Mouse (Mus musculus) C2C12 (cell line): ENCODE measurements around the gene Prrc2b. TPM values are rescaled to one million over a fixed set of nuclear protein-coding genes. Genes with fewer than 3 reads are reported as not detected.

Source experiments
- H3K27me3 ChIP-seq: one replicate; pipeline ENCODE4 v1.6.1; 2011; ENCODE audit not compliant: control insufficient read depth, insufficient read depth, insufficient read length
- H3K36me3 ChIP-seq: one replicate; pipeline ENCODE4 v1.6.1; 2011; ENCODE audit not compliant: control insufficient read depth, insufficient read depth
- H3K4me3 ChIP-seq: one replicate; pipeline ENCODE4 v1.5.1; 2011; ENCODE audit warnings: mild to moderate bottlenecking, control low read depth; ENCODE audit not compliant: poor library complexity, insufficient read depth, severe bottlenecking
- H3K79me2 ChIP-seq: one replicate; pipeline ENCODE4 v1.6.1; 2011; ENCODE audit not compliant: control insufficient read depth, insufficient read depth
- H3K79me3 ChIP-seq: one replicate; pipeline ENCODE4 v1.6.1; 2011; ENCODE audit warnings: low read depth, control low read depth
- H3ac ChIP-seq: one replicate; pipeline ENCODE3; 2011; ENCODE audit warnings: low read depth; ENCODE audit not compliant: control insufficient read depth, insufficient read length
- CEBPB ChIP-seq: IDR thresholded peaks from one replicate; pipeline ENCODE4 v1.6.1; 2011; ENCODE audit warnings: low read depth, mild to moderate bottlenecking, control low read depth, moderate library complexity
- CTCF ChIP-seq: IDR thresholded peaks from one replicate; pipeline ENCODE4 v1.5.1; 2011; ENCODE audit not compliant: control insufficient read depth, insufficient read depth, insufficient read length
- FOSL1 ChIP-seq: IDR thresholded peaks from one replicate; pipeline ENCODE4 v1.8.0; 2011; ENCODE audit warnings: mild to moderate bottlenecking, low read length; ENCODE audit not compliant: poor library complexity, insufficient read depth, severe bottlenecking
- MAX ChIP-seq: IDR thresholded peaks from one replicate; pipeline ENCODE4 v1.6.1; 2011; ENCODE audit warnings: mild to moderate bottlenecking, control low read depth
- MYOD1 ChIP-seq: IDR thresholded peaks from one replicate; pipeline ENCODE4 v1.6.1; 2011; ENCODE audit warnings: low read depth; ENCODE audit not compliant: control insufficient read depth, insufficient read length
- MYOG ChIP-seq: IDR thresholded peaks from one replicate; pipeline ENCODE4 v1.6.1; 2011; ENCODE audit not compliant: control insufficient read depth, insufficient read length; ENCODE audit errors: extremely low read depth
- USF1 ChIP-seq: IDR thresholded peaks from one replicate; pipeline ENCODE4 v1.6.1; 2011; ENCODE audit warnings: low read depth, mild to moderate bottlenecking, control low read depth, moderate library complexity
- polyA plus RNA-seq: library from polyadenylated mRNA; unstranded; fragments of >200 nt; fragmentation: generic; extraction: Trizol; gene quantifications from one replicate; pipeline ENCODE4 v1.2.1, GENCODE M21; 2012; ENCODE audit warnings: missing spikeins

Prrc2b gene
- polyA plus RNA-seq, 1 experiment: 45.0 TPM

DNA sequence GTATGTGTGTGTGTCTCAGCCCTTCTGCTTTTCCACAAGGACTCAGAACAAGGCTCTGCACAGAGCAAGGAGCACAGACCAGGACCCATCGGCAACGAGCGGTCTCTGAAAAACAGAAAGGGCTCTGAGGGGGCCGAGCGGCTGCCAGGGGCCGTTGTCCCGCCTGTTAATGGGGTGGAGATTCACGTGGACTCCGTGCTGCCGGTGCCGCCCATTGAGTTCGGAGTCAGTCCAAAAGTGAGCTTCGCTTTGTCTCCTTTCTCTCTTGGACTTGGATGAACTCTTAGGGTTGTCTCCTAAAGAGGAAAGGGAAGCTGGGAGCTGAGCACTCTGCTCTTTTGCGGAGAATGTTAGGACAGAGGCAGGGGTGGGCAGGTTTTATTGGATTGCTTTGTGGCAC, 68.6 kb downstream of the Prrc2b start:
- H3K79me2 ChIP-seq: no peaks in the 10 kb centered on the region
- H3K36me3 ChIP-seq: peaks cover 96% of the 10 kb centered on the region
- H3K4me3 ChIP-seq: no peak overlapping the region
- no peaks in the 10 kb centered on the region for H3K27me3 ChIP-seq
- H3ac ChIP-seq: no peak overlapping the region
- H3K79me3 ChIP-seq: no peaks in the 10 kb centered on the region
- TF ChIP-seq MYOG: no peak
- TF ChIP-seq CTCF: no peak
- no peak for TF ChIP-seq CEBPB
- no peak for TF ChIP-seq MYOD1
- TF ChIP-seq USF1: no peak
- no peak for TF ChIP-seq MAX
- no peak for TF ChIP-seq FOSL1

GRCm38 (mm10) chr2:32220021-32220420, 69.1 kb downstream of the Prrc2b start:
- Histone ChIP-seq H3K79me2 (no peaks in the 10 kb centered on the region), H3ac (no peak overlapping the region), H3K79me3 (no peaks in the 10 kb centered on the region), H3K36me3 (peaks cover 96% of the 10 kb centered on the region), H3K27me3 (no peaks in the 10 kb centered on the region), H3K4me3 (no peak overlapping the region)
- TF ChIP-seq MYOG (no peak), FOSL1 (no peak), CEBPB (no peak), USF1 (no peak), MAX (no peak), CTCF (no peak), MYOD1 (no peak)

- H3K27me3 ChIP-seq: no peaks in the 10 kb centered on the region
- H3K79me3 ChIP-seq: no peaks in the 10 kb centered on the region
- H3K4me3 ChIP-seq: no peak overlapping the region
- TF ChIP-seq CTCF: no peak
- no peak for TF ChIP-seq MYOD1
- no peak for TF ChIP-seq CEBPB
- no peak for TF ChIP-seq FOSL1
- no peak for TF ChIP-seq MAX
- TF ChIP-seq USF1: no peak
- TF ChIP-seq MYOG: no peak
- H3ac ChIP-seq: no peak overlapping the region
- no peaks in the 10 kb centered on the region for H3K79me2 ChIP-seq
- H3K36me3 ChIP-seq: peaks cover 95% of the 10 kb centered on the region
These were observed 70.1 kb downstream of the Prrc2b start for GRCm38 (mm10) chr2:32220969-32221368.

- TF ChIP-seq MAX (no peak), FOSL1 (no peak), CEBPB (no peak)
- Histone ChIP-seq H3K79me3 (no peaks in the 10 kb centered on the region), H3K36me3 (peaks cover 95% of the 10 kb centered on the region), H3K4me3 (no peak overlapping the region), H3K27me3 (no peaks in the 10 kb centered on the region), H3ac (no peak overlapping the region), H3K79me2 (no peaks in the 10 kb centered on the region)
These were observed 70.7 kb downstream of the Prrc2b start for GRCm38 (mm10) chr2:32221577-32221976.

DNA sequence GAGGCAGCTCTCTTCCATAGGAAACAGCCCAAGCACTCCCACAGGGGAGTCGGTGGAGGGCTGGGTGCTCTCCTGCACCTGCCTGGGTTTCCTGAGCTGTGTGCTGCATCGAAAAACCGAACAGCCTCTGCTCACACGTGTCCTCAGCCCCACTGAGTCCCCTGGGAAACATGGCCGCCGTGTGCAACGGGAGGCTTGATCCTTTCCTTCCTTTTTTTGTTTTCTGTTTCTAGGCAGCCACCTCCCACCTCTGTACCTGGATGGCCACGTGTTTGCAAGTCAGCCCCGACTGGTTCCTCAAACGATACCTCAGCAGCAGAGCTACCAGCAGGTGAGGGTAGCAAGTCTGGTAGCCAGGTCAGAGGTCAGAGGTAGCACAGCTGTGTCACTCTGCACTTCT, 71.2 kb downstream of the Prrc2b start:
- Histone ChIP-seq H3K27me3 (no peaks in the 10 kb centered on the region), H3K4me3 (no peak overlapping the region), H3K79me2 (no peaks in the 10 kb centered on the region), H3K79me3 (no peaks in the 10 kb centered on the region), H3K36me3 (peaks cover 95% of the 10 kb centered on the region), H3ac (no peak overlapping the region)
- TF ChIP-seq MYOD1: no peak
- no peak for TF ChIP-seq MYOG
- TF ChIP-seq CEBPB: no peak
- no peak for TF ChIP-seq FOSL1
- TF ChIP-seq CTCF: no peak
- no peak for TF ChIP-seq MAX
- no peak for TF ChIP-seq USF1

GRCm38 (mm10) chr2:32235433-32235832, 84.6 kb downstream of the Prrc2b start:
- Histone ChIP-seq H3K4me3 (peak overlapping the region; percentile 80), H3K27me3 (no peaks in the 10 kb centered on the region), H3K79me2 (peaks cover 14% of the 10 kb centered on the region), H3K36me3 (peaks cover 40% of the 10 kb centered on the region), H3K79me3 (no peaks in the 10 kb centered on the region), H3ac (peak overlapping the region; percentile 1)
- TF ChIP-seq CTCF: no peak
- TF ChIP-seq FOSL1: no peak
- no peak for TF ChIP-seq MYOG
- TF ChIP-seq CEBPB: no peak
- TF ChIP-seq MAX: no peak
